Mouse (Mus musculus) brain, embryonic 14.5 days (tissue): ENCODE results near the gene Gdf3. TPM values are rescaled to one million over a fixed set of nuclear protein-coding genes. Genes with fewer than 3 reads are reported as not detected.
A peak's percentile ranks its signal among the peaks of the same experiment; 100 is the strongest.
"Not testable (repeated sequence)": the region's sequence is repeated elsewhere in the genome, so short reads cannot be mapped to it uniquely, and the experiment has no call there.

Source experiments
- DNase-seq: peaks from one replicate; pipeline ENCODE4 v3.0.0-alpha.2; 2011; ENCODE audit warnings: low read depth
- CTCF ChIP-seq: fragments of 200-500 bp; IDR thresholded peaks from 2 replicates; pipeline ENCODE4 v1.5.1; 2012; ENCODE audit warnings: inconsistent platforms, mild to moderate bottlenecking, moderate library complexity, borderline replicate concordance; ENCODE audit not compliant: insufficient read depth, insufficient read length; ENCODE audit errors: extremely low read depth
- POLR2A ChIP-seq: fragments of 200-500 bp; IDR thresholded peaks from 2 replicates; pipeline ENCODE4 v1.6.1; 2012; ENCODE audit warnings: mild to moderate bottlenecking, inconsistent platforms, borderline replicate concordance; ENCODE audit not compliant: poor library complexity, insufficient read depth, insufficient read length, severe bottlenecking; ENCODE audit errors: extremely low read depth
- polyA plus RNA-seq: library from polyadenylated mRNA; depleted of rRNA; stranded (reverse); fragments of >200 nt; gene quantifications from 2 replicates; pipeline ENCODE4 v1.2.3, GENCODE M21; 2012

The Gdf3 gene
- polyA plus RNA-seq, 1 experiment: not detected

DNA sequence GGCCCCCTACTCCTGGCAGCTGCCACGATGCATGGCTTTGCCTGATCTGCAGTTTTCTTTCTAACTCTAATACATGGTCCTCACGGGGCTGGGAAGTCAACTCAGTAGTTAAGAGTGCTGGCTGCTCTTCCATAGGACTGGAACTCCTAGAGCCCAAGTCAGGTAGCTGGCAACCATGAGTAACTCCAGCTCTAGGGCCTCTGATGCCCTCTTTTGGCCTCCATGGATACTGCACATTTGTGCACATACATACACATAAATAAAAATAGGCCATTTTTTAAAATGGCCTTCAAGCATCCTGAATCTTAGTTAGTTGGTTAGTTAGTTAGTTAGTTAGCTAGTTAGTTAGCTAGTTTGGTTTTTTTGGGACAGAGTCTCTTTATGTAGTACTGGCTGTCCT is 17.0 kb downstream of the Gdf3 start:
- DNase-seq: no peak
- TF ChIP-seq CTCF: no peak
- TF ChIP-seq POLR2A: no peak

GRCm38 (mm10) chr6:122591027-122591758 is 18.7 kb downstream of the Gdf3 start:
- TF ChIP-seq CTCF (no peak), POLR2A (no peak)
- no peak for DNase-seq

- TF ChIP-seq CTCF (no peak), POLR2A (no peak)
- no peak for DNase-seq
Measured at GRCm38 (mm10) chr6:122579086-122579485, 30.8 kb downstream of the Gdf3 start.

GRCm38 (mm10) chr6:122577030-122577429 is 32.9 kb downstream of the Gdf3 start:
- TF ChIP-seq POLR2A (no peak), CTCF (no peak)
- DNase-seq: no peak

GRCm38 (mm10) chr6:122575037-122575436 is 34.9 kb downstream of the Gdf3 start:
- not testable (repeated sequence) for DNase-seq

- DNase-seq: no peak
- TF ChIP-seq CTCF (no peak), POLR2A (no peak)
Measured at GRCm38 (mm10) chr6:122571617-122571959, 38.3 kb downstream of the Gdf3 start.

DNA sequence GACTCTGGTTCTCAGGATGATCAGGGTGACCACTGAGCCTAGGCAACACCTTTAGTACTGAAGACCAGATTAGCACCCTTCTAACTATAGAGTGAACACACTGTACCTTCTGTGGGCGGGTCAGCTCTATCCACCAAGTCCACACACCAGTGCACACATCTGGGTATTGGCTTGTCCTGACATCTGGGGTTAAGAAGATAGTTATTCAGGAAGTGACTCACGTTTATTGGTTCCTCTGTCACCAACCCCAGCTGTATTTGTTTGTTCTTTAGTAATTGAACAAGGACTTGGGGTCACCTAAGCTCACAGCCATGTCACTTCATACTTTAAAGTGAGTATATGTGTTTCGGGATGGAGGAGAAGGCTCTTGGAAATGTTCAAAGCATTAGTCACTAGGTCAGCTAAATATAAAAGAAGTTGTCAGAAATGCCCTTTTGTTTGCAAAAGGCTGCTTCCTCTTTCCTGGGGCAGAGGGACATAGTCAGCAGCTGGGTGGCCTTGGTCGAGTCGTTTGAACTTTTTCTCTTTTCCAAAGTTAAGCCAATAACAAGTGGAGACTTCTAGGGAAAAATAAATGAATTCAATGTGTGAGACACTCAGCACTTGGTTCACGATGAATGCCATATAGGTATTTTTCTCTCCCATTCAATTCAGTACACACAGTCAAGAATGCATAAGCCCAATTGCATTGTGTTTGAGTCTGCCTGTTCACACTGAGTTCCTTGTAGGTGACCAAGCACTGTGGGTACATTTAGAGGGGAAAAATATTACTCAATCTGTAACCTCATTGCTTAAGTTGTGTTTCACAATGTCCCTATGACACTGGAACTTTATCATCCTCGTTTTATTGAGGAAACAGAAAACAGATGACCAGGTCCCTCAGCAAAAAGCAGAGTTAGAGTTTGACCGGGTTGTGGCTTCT is 38.9 kb downstream of the Gdf3 start:
- TF ChIP-seq CTCF: no peak
- TF ChIP-seq POLR2A: no peak
- DNase-seq: no peak

- DNase-seq: peak; percentile 17
- TF ChIP-seq POLR2A (no peak), CTCF (no peak)
Measured at GRCm38 (mm10) chr6:122569762-122570161, 40.1 kb downstream of the Gdf3 start.

DNA sequence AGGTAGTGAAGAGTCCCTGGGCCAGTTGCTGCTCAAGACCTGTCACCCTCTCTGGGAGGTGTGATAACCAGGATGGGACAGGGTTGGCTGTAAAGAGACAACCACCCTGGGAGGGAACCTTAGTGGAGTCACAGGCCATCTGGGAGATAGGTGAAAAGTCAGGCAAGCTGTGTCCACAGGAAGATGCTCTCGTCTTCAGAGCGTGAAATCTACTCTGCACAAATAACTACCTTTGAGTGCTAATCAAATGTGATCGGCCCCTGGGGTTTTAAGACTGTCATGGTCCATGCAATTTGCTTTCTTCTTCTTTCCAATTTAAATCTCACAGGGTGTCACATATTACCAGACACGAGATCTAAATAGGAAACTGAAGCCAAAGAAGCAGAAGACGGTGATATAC is 40.8 kb downstream of the Gdf3 start:
- no peak for DNase-seq
- TF ChIP-seq POLR2A (no peak), CTCF (no peak)

- DNase-seq: no peak
- TF ChIP-seq POLR2A (no peak), CTCF (no peak)
Measured at GRCm38 (mm10) chr6:122565070-122565784, 44.7 kb downstream of the Gdf3 start.

- peak; percentile 88 for DNase-seq
- no peak for TF ChIP-seq POLR2A
- TF ChIP-seq CTCF: peak; percentile 88
Measured at GRCm38 (mm10) chr6:122562463-122562862, 47.4 kb downstream of the Gdf3 start.

DNA sequence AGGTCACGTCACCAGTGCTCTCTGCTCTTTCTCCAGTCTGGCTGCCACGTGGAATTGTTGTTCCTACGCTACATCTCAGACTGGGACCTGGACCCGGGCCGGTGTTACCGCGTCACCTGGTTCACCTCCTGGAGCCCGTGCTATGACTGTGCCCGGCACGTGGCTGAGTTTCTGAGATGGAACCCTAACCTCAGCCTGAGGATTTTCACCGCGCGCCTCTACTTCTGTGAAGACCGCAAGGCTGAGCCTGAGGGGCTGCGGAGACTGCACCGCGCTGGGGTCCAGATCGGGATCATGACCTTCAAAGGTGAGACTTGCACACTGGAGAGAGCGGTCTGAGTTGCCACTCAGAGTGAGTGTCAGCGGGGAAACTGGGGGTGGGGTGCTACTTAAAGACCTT is 48.9 kb downstream of the Gdf3 start:
- no peak for TF ChIP-seq CTCF
- no peak for TF ChIP-seq POLR2A
- DNase-seq: no peak

GRCm38 (mm10) chr6:122560427-122560826 is 49.5 kb downstream of the Gdf3 start:
- TF ChIP-seq CTCF (peak; percentile 88), POLR2A (no peak)
- peak; percentile 93 for DNase-seq
